32 mouse cellular contexts compared by ENCODE assay signal in genomic region chr3:127140590-127140989, GRCm38 (mm10).
"Had no signal": no experiment of that assay in that cellular context is flagged by ENCODE, and none has a peak within 500 bp of the region (broad histone marks: within the 10 kb centered on the region; RNA-seq: fewer than 3 reads in every experiment).

No protein-coding gene starts in this region.

- H3K4me1 ChIP-seq: heart, embryonic 10.5 days; heart, embryonic 13.5 days; heart, embryonic 15.5 days; hindbrain, embryonic 10.5 days; hindbrain, embryonic 12.5 days; hindbrain, embryonic 15.5 days; intestine, embryonic 15.5 days; kidney, embryonic 15.5 days had no signal

- H3K9me3 ChIP-seq: heart, embryonic 10.5 days; heart, embryonic 13.5 days; heart, embryonic 15.5 days; hindbrain, embryonic 10.5 days; hindbrain, embryonic 12.5 days; hindbrain, embryonic 13.5 days; hindbrain, embryonic 15.5 days; intestine, embryonic 15.5 days; kidney, embryonic 15.5 days had no signal

- H3K4me3 ChIP-seq: heart, embryonic 10.5 days; heart, embryonic 13.5 days; heart, embryonic 15.5 days; hindbrain, embryonic 10.5 days; hindbrain, embryonic 12.5 days; hindbrain, embryonic 13.5 days; hindbrain, embryonic 15.5 days; intestine, embryonic 15.5 days; kidney, embryonic 15.5 days; layer of hippocampus, adult 2 months; left cerebral cortex, adult 2 months had no signal

- H3K9ac ChIP-seq: heart, embryonic 13.5 days; heart, embryonic 15.5 days; hindbrain, embryonic 12.5 days; hindbrain, embryonic 13.5 days; hindbrain, embryonic 15.5 days; intestine, embryonic 15.5 days; kidney, embryonic 15.5 days had no signal

- H3K4me2 ChIP-seq: heart, embryonic 13.5 days; heart, embryonic 15.5 days; hindbrain, embryonic 12.5 days; hindbrain, embryonic 13.5 days; hindbrain, embryonic 15.5 days; intestine, embryonic 15.5 days; kidney, embryonic 15.5 days had no signal

- DNase-seq: heart, postnatal 10 days; heart, postnatal 14 days; heart, postnatal 36 days; heart, postnatal 4 days; kidney, adult 11 months; kidney, adult 18-20 months; kidney, adult 2 months; kidney, adult 8-10 months; kidney, adult 9 months; kidney, postnatal 10 days; kidney, postnatal 14 days; kidney, postnatal 25 days; kidney, postnatal 36 days; kidney, postnatal 4 days; layer of hippocampus, adult 9-11 months; layer of hippocampus, postnatal 36 days had no signal

- H3K27me3 ChIP-seq: heart, embryonic 13.5 days; heart, embryonic 15.5 days; hindbrain, embryonic 12.5 days; hindbrain, embryonic 13.5 days; hindbrain, embryonic 15.5 days; intestine, embryonic 15.5 days; kidney, embryonic 15.5 days had no signal

- H3K27ac ChIP-seq: heart, embryonic 10.5 days; heart, embryonic 13.5 days; heart, embryonic 15.5 days; hindbrain, embryonic 10.5 days; hindbrain, embryonic 12.5 days; hindbrain, embryonic 13.5 days; hindbrain, embryonic 15.5 days; hindbrain, postnatal 0 days; intestine, embryonic 15.5 days; kidney, embryonic 15.5 days; kidney, postnatal 0 days; left cerebral cortex, adult 2 months had no signal

- ATAC-seq: hindbrain, postnatal 0 days; inflammation-experienced regulatory T-cells, adult 6 months; intestine, embryonic 15.5 days; intestine, embryonic 16.5 days; intestine, postnatal 0 days had no signal

- H3K36me3 ChIP-seq: heart, embryonic 10.5 days; heart, embryonic 13.5 days; heart, embryonic 15.5 days; hindbrain, embryonic 10.5 days; hindbrain, embryonic 12.5 days; hindbrain, embryonic 13.5 days; hindbrain, embryonic 15.5 days; intestine, embryonic 15.5 days; kidney, embryonic 15.5 days had no signal
